Mouse (Mus musculus) layer of hippocampus, postnatal 10 days (tissue): ENCODE results near the gene Tiam2. TPM values are rescaled to one million over a fixed set of nuclear protein-coding genes. Genes with fewer than 3 reads are reported as not detected.
"Not testable (repeated sequence)": the region's sequence is repeated elsewhere in the genome, so short reads cannot be mapped to it uniquely, and the experiment has no call there.

ENCODE experiments used
- DNase-seq, 2 experiments: peaks; one replicate each; pipeline ENCODE4 v3.0.0; 2021; ENCODE audit warnings: low spot score in 2 of 2
- total RNA-seq, 2 experiments: library from RNA; stranded (reverse); gene quantifications; 2 replicates each; pipeline ENCODE4 v1.2.3; 2021

Gene Tiam2
- total RNA-seq, 2 experiments from 2014 or later, result 24.2 to 29.0 TPM

DNA sequence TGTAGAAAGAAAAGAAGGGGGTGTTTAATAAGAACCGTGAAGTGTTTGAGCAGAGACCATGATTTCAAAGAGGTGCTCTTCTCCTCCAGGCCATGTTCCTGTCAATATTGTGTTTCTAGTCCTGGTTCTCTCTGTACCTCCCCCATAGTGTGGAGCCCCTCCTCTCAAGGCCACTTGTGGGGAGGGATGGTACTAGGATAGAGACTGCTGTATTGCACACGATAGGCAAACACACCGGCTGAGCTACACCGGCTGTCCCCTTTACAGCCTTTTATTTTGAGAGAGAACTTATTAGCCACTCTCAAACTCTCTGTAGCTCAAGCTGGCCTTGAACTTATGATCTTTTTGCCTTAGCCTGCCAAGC, 11.1 kb downstream of the Tiam2 start:
- no peak for DNase-seq

DNA sequence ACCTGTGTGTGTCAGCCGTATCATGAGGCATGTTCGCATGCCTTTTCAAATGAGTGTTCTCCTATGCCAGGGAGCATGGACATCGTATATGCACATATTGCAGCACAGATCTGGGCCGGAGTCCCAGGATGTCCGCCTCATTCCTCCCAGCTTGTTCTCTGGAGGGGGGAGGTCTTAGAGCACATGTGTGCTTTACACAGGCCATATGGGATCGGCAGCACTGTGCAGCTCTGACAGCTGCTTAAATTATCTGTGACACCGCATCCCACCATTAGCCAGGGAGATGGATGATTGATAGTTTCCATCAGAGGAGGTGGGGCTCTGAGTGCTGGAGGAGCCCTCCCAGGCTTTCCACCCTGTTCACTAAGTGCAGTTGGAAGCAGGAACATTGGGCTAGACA, 12.4 kb downstream of the Tiam2 start:
- DNase-seq, result no peak

DNA sequence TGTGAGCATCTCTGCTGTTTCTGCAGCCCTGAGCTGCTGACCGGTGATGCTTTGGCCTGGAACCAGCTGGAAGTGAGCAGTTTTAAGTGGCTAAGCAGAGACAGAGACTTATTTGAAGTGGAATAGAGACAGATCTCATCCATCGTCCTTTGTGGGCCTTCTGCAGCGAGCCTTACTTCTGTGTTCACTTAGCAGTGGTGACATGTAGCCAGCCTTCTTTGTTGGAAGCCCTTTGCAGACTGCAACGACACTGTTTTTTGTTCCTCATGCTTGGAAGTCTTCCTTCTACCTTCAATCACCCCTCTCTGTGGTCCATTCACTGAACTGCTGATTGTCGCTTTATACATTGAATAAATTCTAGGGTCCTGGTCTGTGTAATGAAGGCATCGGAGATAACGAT, 18.5 kb downstream of the Tiam2 start:
- DNase-seq, result no peak

DNA sequence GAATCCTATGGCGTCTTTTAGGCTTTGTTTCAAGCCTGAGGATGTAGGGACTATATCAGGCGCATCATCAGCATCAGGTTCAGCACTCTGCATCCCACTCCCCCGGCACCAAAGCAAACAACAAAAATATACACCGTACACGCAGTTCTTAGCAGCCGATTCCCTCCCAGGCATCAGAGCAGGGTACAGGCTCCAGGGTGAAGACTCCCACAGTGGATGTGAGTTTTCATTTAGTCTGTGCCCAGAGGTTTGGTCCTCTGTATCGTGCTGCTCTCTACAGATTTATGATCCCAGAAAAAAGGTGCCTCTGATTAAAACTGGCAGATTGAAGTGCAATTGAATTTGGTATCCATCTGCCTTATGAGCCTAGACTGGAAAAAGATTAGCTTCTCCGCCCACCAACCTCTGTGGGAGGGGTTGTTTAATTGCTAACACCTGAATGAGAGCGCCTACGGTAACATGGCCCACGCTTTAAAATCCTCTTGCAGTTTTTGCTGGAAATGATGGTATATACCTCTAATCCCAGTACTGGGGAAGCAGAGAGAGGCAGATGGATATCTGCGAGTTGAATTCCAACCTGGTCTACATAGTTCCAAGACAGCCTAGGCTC, 19.0 kb downstream of the Tiam2 start:
- DNase-seq, result no peak

DNA sequence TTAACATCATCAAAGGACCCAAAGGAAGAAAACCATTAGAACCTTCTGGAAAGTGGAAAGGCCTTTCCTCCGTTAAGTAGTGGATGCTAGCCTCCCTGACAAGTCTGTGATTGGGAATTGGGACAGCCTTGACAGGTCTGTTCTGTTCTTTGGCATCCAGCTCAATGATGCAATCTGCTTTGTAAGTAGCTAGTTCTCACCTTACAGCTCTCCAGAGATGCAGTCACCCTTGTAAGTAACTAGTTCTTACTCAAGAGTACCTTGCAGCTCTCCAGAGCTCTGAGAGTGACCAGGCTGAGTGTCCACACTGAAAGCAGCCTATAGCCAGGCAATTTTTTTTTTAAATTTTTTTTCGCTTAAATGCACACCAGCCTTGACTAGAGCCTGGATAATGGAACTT, 21.4 kb downstream of the Tiam2 start:
- no peak for DNase-seq

DNA sequence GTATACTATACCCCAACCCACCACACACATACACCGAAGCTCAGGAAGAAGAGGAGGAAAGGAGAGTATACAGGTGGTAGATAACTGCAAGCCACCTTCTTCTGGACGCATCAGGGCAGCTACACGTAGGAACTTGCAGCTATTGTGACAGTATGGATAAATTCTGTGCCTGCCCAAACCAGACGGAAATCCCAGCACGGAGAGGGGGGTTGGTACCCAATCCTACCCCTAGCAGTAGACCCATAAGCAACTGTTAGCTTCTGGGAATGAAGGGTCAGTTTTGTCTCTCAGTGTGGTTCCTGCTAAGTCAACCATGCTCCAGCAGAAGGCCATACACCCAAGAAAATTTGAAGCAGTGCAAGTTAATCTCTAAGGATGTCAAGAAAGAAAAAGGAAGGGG, 23.0 kb downstream of the Tiam2 start:
- DNase-seq, result no peak

DNA sequence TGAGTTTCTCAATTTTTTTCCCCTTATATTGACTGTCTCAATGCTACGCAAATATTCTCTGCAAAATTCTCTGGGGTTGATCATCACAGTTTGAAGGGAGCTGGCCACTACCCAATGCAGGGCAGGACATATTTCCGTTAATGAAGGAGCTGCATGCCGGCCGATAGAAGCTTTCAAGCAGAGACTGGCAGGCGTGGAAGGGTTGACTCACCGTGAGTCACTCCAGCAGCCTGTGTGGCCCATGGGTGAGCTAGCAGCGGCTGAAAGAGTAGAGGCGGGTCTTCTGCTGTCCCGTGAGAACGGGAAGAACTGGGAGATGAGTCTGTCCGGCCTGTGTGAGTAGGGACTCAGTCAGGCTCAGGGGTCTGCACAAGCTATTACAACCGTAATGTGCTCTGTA, 23.6 kb downstream of the Tiam2 start:
- DNase-seq, result no peak

DNA sequence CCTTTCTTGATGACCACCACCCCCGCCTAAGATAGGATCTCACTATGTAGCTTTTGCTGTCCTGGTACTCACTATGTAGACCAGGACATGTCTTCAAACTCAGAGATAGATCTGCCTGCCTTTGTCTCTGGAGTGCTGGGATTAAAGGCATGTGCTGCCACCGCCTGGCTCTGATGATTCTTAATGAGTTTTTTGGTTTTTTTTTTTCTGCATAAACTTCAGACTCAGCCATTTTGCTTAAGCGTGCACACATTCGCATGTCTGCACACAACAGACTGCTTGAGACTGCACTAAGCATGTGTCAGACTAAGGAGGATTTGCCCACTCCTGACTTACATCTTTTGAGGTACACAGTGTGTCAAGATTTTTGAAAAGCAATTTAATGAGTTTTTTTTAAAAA, 24.0 kb downstream of the Tiam2 start:
- no peak for DNase-seq

DNA sequence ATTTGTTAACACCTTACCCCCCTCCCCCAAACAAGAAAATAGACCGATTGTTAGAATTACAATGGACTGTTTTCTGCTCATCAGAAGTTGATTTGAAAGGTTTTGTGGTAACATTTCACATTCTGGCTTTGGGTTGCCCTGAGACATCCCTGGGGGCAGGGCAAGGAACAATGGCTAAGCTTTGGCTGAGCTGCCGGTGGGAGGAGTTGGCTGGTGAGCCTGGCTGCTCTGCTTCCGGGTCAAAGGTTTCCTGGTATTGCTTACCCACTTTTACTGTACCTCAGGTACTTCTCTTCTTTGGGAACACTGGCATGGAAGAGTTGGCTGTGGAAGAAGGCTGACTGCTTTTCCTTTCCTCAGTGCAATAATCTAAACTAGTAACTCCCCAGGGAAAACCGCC, 25.3 kb downstream of the Tiam2 start:
- DNase-seq, result no peak

DNA sequence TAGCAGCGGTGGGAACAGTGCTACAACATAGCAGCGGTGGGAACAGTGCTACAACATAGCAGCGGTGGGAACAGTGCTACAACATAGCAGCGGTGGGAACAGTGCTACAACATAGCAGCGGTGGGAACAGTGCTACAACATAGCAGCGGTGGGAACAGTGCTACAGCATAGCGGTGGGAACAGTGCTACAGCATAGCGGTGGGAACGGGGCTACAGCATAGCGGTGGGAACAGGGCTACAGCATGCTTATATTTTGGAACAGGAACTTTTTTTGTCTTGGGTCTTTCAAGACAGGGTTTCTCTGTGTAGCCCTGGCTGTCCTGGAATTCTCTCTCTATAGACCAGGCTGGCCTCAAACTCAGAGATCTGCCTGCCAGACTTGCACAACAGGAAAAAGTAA, 26.8 kb downstream of the Tiam2 start:
- DNase-seq, result not testable (repeated sequence)

DNA sequence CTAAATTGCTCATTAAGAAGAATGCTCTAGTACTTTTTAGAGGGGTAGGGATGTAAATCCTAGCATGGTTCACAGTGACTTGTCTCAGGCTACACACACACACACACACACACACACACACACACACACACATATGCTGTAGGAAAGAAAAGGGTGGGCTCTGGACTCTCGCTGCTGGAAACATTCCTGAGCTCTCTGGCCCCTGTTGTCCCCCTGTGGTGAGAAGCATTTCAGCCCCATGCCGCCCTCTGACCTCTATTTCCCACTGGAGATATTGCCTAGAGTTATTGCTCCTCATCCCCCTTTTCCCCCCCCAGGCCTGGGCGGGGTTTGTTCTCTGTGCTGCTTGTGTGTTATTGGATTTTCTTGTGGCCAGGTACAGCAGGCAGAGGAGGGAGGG, 28.5 kb downstream of the Tiam2 start:
- no peak for DNase-seq

DNA sequence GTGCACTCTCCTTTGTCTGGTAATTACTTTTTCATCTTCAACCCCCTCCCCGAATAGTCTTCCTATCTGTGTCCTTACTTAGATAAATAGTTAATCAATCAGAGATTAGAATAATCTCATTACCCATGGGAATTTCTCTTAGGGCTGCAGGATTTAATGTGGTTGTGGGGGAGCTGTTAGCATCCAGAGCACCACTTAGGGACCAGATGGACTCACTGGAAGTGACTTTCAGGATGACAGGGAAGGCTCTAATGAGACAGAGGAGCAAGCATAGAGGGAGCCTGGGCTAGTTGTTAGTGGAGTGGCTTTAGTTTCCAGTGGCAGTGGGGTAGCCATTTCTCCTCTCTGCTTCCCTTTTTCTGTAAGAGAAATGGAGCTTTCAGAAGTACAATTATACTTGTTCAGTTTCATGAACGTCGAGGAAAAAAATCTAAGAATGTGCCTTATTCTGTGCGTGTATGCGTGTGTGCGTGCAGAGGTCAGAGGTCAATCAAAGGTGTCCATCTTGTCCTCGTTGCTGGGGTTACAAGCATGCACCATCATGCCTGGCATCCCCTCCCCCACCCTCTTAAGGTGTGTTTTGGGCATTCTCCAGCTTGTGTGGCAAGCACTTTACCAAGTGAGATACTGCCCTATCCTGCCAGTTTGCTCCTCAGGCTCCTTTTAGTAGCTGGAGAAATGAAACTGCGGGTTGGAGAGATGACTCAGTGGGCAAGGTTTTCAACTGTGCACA, 30.4 kb downstream of the Tiam2 start:
- DNase-seq, result no peak

DNA sequence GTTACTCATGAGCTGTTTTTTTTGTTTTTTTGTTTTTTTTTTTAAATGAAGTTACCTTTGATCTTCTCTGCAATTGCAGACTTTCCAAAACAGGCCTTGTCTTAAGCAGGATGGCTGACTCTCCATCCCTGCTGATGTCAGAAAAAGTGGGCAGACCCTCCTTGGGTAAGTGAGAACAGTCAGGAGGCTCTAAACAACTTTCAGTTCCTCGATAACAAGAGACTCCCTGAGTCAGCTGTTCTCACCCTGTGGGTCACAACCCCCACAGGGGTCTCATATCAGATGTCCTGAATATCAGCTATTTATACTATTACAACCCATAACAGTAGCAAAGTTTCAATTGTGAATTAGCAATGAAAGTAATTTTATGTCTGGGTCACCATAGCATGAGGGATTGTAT, 33.9 kb downstream of the Tiam2 start:
- DNase-seq, result no peak

DNA sequence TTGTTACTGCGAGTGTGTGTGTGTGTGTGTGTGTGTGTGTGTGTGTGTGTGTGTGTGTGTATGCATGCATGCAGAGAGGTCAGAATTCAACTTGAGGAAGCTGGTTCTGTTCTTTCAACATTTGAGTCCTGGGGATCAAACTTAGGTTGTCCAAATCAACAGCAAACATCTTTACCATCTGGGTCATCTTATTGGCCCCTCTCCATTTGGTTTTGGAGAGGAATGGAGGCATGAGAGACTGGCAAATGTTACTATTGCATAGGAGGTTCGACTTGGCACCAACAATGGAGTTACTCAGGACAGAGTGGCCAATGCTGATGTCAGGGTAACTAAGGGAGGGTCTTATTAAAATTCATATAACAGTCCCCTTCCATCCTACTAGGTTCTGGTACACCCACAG, 35.4 kb downstream of the Tiam2 start:
- DNase-seq, result no peak

DNA sequence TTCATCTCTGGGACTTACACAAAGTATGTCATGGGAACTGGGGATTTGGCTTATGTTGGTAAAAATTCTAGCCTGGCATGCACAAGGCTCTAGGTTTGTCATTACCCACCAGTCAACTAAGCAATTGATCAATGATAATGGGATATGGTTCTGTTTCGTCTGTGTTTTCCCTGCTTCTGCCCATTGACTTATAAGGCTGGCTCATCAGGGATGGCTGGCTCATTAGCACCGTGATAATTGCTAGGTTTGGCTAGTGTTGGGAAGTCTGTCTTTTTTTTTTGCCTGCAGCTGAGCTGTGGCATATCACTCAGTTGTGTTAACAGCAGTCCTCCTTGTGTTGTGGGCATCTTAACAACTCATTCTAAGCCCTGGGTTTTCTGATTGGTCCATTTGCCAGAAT, 36.8 kb downstream of the Tiam2 start:
- no peak for DNase-seq

DNA sequence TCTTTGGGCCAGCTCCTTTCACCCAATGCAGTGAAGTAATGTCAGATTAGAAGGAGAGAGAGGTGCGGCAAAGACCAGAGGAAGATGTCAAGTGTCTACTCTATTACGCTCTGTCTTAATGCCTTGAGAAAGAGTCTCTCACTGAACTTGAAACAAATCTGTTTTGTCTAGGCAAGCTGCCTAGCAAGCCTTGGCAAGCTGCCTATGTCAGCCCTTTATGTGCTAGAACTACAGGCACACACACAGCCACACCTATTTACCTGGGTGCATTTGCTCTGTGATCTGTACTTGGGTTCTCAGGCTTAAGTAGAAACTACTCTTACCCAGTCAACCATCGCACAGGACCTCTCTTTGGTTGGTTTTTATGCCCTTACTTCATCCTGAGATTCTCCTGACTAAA, 40.4 kb downstream of the Tiam2 start:
- no peak for DNase-seq

DNA sequence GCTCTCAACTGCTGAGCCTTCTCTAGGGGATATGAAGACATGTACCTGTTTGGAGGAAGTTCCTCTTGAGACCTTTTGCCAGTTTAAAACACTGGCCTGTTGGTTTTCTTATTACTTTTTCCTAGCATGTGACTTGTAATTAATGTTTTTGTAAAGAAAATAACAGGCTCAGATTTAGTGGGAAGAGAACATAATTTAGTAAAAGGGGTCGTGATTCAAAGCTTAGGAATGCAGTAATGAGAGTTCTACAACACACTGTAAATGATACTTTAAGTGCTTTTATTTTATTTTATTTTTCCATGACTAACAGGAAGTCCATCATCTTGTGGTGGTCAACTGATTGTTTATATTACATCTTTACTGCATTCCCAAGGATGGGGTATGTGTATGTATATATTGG, 42.0 kb downstream of the Tiam2 start:
- no peak for DNase-seq

DNA sequence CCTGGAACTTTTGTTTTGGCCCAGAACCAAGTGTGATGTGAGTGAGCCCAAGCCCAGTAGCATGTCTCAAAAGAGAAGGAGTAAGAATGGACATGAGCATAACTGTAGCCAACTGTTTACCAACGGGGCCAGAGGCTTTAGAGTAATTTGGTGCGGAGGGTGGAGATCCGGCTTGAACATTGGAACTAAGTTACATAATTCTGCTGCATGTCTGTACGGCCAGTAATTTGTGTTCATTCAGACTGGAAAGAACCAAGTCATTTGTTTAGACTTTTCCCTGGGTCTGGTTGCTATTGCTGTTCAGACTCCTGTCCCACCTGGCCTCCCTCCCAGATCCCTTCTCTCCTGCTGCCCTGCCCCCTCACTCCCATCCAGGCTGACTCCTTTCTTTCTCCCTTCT, 43.3 kb downstream of the Tiam2 start:
- peak in 1 of 2 experiments; percentile 32 for DNase-seq

DNA sequence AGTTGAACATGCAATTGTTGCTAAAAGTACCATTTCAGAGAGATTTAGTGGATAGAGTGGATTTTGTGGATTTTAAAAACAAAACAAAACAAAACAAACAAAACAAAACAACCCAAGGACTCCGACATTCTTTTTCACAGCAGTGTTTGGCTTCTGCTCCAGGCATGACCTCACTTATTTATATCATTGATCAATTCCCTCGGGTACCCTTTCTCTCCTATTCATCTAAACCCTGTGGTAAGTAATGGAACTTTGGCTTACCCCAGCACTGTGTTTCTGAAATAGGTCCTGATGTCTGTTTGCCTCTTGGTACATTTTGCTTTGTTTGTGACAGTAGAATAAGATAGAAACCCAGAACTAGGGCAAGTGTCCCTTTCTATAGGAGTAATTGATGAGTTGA, 52.2 kb downstream of the Tiam2 start:
- DNase-seq, result no peak

DNA sequence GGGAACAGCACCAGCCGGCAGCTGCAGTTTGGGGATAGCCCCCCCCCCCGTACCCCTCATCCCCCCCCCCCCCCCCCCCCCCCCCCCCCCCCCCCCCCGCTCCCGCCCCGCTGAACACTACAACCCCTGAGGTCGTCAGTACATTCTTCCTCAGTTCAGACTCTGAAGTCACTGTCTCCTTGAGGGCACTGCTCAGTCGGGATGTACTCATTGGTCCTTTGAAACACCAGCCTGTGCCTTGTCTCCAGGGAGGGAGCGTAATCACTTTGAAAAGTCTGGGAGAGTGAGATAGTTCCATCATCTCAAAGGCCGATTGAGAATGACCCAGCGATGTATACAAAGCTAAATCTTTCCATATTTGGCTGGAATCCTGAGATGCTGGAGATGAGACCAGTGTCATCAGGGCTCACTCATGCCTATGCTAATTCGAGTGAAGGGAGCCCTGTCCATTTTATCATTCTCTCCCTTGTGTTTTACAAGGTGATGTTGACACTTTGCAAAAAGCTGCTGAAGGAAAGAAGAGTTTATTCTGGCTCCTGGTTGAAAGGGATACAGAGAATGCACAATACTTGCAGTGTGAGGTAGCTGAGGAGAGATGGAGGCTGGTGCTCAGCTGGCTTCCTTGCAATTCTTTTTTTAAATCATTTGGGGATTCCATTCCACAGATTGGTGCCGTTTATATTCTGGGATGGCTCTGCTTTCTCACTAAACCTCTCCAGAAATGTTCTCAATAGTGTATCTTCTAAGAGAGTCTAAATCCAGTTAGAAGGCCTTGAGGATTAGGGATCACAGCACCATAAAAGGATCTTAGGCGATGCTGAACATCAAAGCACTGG, 53.6 kb downstream of the Tiam2 start:
- no peak for DNase-seq

DNA sequence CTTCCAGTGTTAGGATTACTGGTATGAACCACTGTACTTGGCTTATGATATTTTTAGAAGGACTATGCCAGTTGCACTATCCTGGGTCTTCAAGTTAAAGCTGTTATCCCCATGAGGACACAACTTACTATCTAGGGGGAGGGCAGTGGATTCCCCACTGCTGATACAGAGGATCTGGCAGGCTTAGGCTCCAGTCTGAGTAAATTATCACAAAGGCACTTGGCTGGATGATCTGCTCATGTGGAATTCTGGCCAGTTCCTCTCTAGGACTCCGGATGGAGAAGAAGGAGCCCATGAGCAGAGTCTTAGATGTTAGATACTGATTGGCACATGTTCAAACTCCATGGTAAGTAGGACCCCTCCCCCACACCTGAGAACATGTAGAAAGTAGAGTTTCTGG, 59.0 kb downstream of the Tiam2 start:
- DNase-seq, result no peak

DNA sequence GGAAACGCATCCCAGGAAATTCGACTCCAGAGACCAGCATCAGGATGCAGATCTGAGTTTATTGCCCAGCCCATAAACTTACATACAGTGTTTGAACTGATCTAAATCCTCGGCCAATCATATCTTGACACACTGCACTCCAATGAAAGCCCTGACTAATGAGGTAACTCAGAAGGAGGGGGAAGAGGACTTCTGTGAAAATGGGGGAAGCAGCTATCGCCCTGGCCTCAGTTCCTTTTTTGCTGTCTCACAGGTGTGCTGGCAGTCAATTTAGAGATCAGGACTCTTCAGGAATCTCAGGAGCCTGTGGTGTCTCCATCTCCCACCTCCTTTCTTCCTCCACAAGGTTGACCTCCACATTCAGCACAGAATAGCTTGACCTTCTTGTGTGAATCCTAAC, 61.4 kb downstream of the Tiam2 start:
- no peak for DNase-seq

DNA sequence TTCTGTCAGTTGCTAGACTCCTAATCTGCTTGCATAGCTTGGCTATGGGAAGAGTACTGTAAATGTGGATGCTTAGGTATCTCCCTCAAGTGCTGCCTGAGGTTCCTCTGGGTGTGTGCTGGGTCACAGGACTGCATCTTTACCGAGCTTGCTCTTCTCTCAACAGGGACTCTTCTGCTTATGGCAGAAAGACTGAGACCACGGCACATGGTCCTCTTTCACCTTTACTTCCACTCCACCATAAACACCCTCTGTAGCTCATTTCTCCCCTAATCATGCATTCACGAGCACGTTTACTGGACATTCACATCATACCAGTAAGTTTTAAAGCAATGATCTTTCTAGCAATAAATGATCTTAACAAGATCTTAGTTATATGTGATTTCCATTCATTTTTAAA, 63.4 kb downstream of the Tiam2 start:
- DNase-seq, result no peak
